Mouse (Mus musculus): ENCODE measurements around the gene Kctd15.

The Kctd15 gene

GRCm38 (mm10) chr7:34618141-34618890 is 38.2 kb downstream of the Kctd15 start:
- no peak for DNase-seq (ENCODE audit: low read depth)

DNA sequence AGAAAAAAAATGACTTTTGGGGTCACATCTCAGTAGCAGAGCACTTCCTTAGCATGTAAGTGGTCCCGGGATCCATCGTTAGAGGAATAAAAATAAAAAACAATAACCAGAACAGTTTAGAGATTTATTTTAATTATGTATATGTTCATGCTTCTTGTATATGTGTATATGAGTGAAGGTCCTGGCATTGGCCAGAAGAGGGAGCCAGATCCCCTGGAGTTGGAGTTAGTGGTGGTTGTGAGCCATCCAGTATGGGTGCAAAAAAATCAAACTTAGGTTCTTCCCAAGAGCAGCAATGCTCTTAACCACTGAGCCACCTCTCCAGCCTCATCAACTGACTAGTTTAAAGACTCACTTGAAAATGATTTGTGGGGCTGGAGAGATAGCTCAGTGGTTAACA is 40.3 kb downstream of the Kctd15 start:
- no peak for DNase-seq (ENCODE audit: low read depth)

DNA sequence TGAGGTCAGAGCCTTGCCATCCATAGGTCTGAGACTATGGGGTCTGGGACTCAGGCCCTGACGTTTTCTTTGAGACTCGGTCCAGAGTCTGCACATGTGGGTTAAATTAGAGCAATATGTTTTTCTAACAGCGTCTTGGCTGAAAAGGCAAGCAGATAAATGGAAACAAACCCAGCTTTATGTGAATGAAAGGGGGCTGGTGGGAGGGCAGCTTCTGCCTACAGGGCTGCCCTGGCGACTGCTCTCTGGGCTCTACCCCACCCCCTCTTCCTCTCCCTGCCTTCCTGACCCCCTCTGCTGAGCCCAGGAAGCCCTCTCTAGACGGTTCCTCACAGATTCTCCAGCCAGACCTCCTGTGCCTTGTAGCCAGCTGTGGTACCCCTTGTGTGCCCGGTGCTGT is 46.1 kb downstream of the Kctd15 start:
- no peak for DNase-seq (ENCODE audit: low read depth)

DNA sequence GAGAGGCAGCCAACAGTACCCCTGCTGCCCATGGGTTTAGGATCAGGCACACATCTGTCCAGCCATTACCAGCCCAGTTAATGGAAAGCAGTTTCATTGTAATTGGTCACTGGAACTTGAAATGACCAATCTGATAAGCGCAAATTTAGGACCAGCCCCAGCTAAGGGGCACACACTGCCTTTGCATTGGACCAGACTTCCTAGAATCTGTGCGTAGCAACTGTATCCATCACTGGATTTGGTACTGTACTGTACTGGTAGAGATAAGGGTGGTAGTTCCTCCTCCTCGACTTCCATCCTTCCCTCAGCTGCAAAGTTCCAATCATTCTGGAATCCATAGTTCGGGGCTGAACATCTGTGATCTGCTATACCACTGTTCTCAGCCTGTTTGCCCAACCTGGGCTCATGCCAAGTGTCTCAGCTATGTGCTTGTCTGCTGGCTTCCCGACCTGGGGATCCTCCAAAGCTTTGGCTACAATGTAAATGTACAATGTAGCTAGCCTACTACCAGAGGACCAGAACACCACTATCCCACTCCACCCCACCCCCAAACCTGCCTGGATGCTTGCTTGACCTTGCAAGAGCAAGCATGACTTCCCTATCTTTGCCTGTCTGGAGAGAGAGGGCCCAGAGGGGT is 49.1 kb downstream of the Kctd15 start:
- no peak for DNase-seq (ENCODE audit: low read depth)

GRCm38 (mm10) chr7:34606729-34607128 is 49.8 kb downstream of the Kctd15 start:
- DNase-seq (ENCODE audit: low read depth): no peak

DNA sequence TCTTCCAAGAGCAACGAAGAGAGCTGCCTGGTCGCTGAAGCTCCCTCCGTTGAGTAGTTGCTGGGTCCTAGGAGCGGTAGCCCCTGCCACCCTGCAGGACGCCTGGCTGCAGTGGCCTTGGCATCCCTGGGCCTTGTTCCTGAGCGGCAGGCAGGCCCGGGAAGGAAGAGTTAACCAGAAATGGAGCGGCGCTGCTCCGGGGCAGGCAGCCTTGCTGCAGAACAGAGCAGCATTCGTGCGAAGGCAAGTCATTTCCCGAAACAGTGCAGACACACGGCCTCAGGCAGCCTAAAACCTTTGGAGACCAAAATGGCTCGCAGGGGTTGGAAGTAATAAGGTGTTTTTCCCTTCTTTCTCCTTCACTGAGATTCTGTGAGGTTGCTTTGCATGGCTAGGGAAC is 50.5 kb downstream of the Kctd15 start:
- no peak for DNase-seq (ENCODE audit: low read depth)

GRCm38 (mm10) chr7:34598576-34598975 is 58.0 kb downstream of the Kctd15 start:
- no peak for DNase-seq (ENCODE audit: low read depth)

DNA sequence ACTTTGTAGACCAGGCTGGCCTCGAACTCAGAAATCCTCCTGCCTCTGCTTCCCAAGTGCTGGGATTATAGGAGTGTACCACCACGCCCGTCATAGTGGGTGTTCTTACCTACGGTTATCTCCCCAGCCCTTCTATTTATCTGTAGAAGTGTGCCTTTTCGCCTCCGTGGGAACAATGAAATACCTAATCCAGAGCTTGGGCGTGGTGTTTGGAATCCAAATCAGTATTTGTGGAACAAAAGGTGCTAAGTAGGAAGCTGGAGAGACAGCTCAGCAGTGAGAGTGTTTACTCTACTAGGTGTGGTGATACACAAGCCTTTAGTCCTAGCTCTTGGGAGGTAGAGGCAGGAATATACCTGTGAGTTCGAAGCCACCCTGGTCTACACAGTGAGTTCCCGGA is 58.5 kb downstream of the Kctd15 start:
- no peak for DNase-seq (ENCODE audit: low read depth)

DNA sequence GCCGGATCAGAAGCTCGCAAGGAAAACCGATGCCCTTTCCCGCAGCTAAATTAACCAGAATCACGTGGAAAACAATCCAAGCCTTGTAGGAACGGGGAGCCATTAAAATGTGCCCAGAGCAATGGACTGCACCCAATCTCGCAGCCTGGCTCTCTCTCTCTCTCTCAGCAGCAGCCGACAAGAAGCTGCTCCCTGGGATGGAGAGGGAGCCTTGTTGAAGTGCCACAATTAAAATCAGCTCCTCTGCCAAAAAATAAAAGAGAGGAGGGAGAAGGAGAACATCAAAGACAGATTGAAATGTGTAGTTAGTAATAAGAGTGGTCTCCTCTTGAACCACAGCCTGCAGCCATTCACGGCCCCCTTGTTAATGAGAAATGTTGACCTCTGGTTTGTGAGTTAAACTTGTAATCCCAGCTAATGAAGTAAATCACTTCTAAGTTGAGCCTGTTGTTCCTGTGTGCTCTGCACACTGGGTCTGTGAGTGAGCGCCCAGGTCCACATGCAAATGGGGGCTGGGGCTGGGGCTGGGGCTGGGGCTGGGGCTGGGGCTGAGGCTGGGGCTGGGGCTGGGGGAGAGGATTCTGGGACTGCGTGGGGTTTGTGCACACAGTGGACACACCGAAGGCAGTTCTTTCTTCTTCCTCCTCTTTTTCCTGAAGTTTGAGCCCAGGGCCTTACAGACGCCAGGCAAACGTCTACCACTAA is 59.8 kb downstream of the Kctd15 start:
- DNase-seq (ENCODE audit: low read depth): no peak

GRCm38 (mm10) chr7:34595307-34595565 is 61.3 kb downstream of the Kctd15 start:
- DNase-seq (ENCODE audit: low read depth): no peak

GRCm38 (mm10) chr7:34594501-34595306 is 61.8 kb downstream of the Kctd15 start:
- no peak for DNase-seq (ENCODE audit: low read depth)

DNA sequence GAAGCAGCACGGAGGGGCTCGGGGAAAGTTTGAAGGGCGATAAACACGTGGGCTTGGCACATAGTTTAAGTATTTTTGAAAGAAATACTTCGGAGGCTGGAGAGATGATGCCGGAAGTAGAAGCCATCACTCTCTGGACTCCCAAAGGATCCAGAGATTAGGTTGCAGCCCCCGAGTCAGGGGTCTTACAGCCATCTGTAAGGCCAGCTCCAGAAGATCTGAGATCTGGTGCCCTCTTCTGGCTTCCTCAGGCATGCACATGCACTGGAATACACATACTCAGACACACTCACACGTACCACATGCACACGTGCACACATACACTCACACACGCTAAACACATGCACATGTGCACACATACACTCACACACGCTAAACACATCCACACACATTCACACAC is 65.8 kb downstream of the Kctd15 start:
- DNase-seq (ENCODE audit: low read depth): no peak
